Mouse (Mus musculus) kidney, adult 18-20 months (tissue): Measurements from ENCODE around the gene Psma3.
"Not testable (repeated sequence)": the region's sequence is repeated elsewhere in the genome, so short reads cannot be mapped to it uniquely, and the experiment has no call there.

ENCODE experiments used
- DNase-seq: peaks from one replicate; pipeline ENCODE4 v3.0.0; 2021

Psma3 gene

DNA sequence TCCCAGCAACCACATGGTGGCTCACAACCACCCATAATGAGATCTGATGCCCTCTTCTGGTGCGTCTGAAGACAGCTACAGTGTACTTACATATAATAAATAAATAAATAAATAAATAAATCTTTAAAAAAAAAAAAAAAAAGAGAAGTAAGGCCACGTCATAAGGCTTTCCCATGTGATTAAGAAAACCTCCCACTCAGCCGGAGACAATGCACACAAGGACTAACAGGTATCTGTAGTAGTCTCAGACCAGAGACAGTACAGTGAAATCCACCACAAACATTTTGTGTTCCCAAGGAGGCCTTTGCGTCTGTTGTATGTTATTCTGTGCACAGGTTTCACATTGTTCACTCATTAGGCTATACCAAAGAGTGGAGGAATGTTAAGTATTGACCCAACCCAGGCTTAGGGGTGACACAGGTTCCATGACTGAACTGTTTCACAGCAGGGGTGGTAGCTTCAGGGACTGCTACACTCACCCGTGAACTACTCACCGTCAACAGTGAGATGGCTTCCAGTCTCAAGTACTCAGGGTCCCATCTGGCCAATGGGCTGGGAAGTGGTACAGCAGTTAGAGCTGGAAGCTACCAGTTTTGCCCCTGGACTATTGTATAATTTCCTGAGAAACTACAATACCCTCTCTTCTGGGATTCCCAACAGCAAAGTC, 29.5 kb downstream of the Psma3 start:
- no peak for DNase-seq

DNA sequence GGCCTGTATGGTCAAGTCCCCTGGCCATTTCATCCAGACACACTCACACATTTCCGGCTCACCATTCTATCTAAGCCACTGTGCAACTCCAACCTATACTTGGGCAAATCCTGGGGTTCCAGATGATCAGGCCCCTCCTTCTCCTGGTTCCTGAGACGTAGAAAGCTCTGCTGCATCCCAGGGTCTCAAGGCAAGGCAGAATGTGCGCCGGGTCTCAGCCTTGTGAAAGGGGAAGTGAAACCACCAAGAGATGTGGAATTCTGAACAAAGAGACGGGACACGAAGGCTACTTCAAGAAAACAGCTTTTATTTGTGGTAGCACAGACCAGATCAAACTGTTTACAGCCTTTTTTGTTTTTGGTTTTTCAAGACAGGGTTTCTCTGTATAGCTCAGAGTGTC, 31.7 kb downstream of the Psma3 start:
- DNase-seq, result no peak

DNA sequence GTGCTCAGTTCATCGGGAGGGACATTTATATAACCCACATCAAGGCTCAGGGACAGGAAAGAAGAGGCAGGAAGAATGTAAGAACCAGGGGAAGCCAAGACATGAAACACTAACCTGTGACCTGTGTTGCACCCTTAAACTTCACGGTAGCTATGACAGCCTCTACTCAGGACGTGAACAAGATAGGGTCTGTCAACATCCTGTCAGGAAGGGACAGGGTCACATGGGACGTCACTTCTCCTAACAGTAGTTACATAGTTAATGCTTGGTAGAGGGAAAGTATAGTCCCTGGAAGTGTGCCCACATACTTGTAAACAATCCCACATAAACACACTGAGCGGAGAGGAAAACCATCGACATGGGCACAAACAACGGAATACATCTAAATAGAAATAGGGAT, 32.5 kb downstream of the Psma3 start:
- no peak for DNase-seq

DNA sequence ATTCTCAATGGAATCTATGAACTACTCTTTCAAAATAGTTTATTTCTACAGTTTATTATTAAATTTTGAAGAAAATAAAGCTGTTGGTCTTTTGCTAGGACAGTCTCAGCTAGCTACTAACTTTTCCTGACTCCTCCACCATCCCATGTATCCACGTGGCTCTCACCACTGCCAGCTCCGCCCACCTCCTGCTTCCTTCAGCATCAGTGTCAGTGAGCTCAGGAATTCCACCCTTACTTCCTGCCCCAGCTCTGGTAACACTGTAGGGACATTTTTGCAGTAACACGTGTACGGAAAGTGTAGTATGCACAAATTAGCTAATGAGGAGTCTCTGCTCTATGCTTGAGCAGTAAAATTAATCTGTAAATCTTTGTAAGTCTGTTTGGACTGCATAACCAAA, 35.3 kb downstream of the Psma3 start:
- DNase-seq, result peak; percentile 51

DNA sequence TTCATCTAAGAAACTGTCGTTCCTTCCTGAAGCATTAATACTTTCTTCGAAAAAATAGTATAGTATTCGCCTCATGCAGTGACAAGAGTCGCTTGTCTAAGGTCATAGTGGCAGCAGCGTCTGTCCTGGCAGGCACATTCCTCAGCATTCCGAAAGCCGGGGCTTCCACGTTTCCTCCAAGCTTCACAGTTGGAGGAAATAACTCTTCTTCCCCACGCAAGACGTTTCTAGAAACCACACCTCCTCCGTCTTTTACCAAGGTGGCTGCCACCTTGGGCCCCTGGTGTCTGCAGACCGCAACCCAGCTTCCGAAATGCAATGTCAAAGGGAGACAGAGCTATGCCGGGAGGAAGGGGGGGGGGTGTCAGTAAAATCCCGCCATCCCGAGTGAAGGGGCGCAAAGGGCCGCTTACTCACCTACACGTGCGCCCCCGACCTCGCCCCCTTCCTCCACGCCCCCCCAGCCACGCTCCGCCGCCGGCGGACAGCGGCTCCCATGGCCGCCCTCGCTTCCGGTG, 40.5 kb downstream of the Psma3 start:
- no peak for DNase-seq

DNA sequence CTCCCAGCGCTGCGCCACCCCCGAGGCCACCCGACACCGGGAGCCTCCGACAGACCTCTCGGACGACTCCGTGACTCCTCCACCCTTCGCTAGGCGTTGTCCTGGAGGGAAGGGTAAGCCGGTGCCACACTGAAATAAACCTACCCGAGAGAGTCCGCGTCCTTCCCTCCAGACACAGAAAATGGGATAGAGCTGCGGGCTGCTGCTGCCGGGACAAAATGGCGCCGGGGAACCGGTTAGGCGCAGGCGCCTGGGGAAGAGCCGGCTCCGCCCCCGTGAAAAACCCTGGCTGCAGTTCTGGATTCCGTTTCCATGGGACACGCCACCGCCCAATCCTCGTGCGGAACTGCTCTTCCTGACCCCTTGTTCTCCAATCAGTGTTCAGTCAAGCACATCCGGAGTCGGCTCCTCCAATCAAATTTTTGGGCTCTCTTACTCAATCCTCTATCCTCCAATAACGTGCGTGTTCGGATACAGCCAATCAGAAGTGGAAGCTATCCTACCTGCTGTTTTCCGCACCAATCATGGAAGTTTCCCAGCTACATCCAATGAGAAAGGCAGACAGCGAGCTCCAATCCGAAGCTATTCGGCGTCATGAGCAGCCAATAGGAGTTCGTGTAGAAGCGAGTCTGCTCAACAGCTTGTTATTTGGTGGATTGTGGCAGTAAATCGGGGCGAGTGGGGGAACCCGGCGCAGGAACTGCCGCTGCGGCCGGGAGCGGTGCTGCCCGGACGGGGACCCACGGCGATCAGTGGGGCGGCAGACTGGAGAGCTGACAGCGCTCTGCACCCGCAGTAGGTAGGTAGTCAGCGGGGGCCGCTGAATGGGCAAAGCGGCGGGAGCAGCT, 41.2 kb downstream of the Psma3 start, which contains the start of gene Arid4a:
TSS of gene Arid4a (plus strand) at position 628 of the 848 bp plus-strand sequence.
- DNase-seq, result peak; percentile 95

DNA sequence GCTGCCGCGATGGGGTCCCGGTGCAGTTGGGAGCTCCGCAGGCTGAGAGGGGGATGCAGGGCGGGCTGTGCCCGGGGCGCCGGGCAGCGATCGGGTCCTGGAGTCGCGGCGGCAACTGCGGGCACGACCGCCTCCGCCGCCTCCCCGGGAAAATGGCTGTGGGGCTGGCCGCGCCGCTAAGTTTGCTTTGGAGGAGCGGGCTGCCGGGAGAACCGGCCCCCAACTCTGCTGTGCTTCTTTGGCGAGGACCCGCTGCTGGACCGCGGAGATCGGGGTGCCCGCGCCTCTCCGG, 41.7 kb downstream of the Psma3 start:
- DNase-seq, result no peak

DNA sequence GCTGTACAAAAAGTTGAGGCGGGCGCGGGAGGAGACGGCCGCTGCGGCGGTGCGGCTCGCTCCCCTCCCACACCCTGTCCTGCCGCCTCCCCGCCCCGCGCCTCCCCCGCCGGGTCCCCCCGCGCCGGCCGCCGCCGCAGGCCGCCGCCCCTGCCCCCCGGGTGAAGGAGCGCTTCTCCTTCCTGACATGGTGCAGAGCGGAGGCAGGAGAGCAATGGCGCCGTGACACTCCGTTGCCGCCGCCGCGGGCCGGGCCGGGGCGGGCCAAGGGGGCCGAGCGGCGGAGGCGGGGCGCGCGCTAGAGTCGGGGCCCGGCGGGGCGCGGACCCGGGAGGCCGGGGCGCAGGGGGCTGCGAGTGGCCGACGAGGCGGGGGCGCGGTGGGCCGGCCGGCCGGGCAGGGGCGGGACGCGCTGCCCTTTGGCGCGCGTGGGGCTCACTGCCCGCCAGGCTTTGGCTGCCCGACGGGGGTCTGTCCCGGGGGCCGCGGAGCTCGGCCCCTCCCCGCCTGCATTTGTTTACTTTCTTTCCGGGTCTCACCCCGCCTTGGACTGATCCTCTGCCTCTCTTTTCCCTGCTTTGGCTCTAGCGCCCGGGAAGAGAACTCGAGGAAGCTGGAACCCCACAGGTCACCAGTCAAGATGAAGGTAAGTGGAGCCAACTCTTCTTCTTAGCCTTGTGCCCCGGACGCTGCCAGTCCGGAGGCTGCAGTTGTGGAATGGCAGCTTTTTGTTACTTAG, 42.3 kb downstream of the Psma3 start:
- peak; percentile 67 for DNase-seq

DNA sequence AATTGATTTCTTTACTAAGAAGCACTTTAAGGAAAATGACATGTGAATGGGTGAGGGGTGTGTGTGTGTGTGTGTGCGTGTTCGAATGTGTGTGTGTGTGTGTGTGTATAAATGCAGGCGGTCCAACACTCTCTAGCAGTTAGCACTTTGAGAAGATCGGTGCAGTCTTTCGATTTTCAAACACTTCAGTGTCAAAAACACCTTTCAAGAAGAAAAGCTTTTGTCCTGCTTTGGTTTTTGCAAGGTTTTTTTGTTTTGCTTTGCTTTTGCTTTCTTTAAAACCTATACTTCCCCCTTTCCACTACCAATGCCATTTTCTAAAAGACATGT, 42.8 kb downstream of the Psma3 start:
- no peak for DNase-seq

DNA sequence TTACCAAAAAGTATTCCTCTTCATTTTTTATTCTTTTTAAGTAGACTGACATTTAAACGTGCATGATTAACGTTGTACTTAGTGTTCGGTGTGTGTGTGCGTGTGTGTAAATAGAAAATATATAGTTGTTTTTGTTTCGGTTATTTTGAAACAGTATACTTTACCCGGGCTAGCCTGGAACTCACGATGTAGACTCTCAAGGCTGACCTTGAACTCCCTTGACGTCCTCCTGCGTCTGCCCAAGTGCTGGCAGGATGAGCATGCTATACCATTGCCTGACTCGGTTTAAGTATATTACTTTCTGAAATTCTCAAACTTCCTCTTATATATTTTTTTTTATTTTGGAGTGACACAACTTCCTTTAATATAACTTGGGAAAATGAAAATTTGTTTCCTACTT, 43.4 kb downstream of the Psma3 start:
- DNase-seq, result no peak

DNA sequence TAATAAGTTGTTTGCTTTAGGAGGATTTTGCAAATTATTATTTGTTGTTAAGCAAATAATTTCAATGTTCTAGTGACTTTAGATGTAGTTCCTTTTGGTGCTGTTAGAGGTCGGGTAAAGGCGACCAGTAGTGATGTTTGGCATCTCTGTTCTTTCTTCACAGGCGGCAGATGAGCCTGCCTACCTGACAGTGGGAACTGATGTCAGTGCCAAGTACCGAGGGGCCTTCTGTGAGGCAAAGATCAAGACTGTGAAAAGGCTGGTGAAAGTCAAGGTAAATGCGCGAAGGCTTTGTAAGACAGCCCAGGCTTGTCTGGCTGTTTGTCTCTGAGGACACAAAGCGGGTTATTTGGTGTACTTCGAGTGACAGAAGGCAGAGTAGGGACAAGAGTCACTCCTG, 44.8 kb downstream of the Psma3 start:
- no peak for DNase-seq

DNA sequence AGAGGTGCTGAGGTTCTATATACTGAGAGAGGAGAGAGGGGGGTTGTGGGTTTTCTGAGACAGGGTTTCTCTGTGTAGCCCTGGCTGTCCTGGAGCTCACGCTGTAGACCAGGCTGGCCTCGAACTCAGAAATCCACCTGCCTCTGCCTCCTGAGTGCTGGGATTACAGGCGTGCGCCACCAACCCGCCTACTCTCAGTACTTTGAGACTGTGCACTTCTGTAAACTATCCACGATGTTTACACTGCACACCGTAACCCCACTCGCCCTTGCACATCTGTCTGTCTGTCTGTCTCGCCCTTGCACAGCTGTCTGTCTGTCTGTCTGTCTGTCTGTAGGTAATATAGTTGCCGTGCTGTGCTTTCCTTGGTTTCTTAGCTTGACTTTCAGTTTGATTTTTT, 50.0 kb downstream of the Psma3 start:
- DNase-seq, result no peak

DNA sequence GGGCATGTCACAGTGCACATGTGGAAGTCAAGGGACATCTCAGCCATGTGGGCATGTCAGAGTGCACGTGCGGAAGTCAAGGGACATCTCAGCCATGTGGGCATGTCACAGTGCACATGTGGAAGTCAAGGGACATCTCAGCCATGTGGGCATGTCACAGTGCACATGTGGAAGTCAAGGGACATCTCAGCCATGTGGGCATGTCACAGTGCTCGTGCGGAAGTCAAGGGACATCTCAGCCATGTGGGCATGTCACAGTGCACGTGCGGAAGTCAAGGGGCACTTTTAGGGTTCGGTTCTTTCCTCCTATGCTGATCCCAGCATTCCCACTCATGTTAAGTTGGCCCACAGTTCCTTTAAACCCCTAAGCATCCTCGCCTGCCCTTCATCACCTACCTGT, 53.8 kb downstream of the Psma3 start:
- not testable (repeated sequence) for DNase-seq

DNA sequence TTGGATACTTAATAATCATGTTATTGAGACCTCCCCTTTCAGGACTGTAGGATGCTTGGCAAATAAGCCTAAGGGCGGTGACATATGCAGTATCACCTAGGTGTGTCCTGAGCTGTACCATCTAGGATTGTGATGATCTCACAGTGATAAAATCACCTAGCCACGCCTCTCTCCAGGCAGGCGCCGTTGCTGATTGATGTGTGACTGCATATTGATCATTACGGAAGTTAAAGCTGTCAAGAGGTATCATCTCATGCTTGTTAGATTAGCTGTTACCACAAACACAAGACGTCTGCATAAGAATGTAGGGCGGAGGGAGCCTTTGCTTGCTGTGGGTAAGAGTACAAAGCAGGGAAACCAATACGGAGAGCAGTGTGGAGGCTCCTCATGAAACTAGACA, 55.8 kb downstream of the Psma3 start:
- DNase-seq, result no peak

DNA sequence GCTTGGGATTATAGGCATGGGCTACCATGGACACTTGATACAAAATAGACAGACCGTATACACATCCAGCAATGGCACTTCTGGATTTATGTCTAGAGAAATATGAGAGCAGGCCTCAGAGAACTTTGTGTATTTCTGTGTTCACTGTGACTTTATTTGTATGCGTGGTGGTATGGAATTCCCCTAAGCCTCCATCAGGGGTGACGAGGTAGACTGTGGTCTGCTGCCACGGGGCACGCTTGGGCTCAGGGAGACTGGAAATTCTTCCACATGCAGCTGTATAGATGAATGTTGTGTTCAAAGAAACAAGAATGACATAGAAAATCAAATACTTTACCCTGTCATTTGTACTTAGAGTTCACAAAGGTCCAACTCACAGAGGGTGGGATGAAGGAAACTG, 56.3 kb downstream of the Psma3 start:
- no peak for DNase-seq

DNA sequence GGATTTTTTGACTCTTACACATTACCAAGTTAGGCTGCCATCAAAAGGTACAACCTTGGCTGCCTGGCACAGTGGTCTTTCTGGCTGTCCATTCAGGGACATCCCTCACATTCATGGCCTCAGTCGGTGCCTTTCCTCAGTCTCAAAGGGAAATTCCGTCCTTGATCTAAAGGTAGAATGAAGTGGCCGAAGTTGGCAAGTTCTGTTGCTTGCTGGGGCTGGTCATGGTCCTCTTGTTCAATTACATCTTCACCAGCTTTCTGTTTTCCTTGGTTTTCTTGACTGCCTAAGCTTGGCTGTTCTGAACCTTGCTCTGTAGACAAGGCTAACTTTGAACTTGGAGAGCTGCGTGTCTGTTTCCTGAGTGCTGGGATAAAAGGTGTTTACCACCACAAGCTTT, 61.4 kb downstream of the Psma3 start:
- DNase-seq, result no peak

DNA sequence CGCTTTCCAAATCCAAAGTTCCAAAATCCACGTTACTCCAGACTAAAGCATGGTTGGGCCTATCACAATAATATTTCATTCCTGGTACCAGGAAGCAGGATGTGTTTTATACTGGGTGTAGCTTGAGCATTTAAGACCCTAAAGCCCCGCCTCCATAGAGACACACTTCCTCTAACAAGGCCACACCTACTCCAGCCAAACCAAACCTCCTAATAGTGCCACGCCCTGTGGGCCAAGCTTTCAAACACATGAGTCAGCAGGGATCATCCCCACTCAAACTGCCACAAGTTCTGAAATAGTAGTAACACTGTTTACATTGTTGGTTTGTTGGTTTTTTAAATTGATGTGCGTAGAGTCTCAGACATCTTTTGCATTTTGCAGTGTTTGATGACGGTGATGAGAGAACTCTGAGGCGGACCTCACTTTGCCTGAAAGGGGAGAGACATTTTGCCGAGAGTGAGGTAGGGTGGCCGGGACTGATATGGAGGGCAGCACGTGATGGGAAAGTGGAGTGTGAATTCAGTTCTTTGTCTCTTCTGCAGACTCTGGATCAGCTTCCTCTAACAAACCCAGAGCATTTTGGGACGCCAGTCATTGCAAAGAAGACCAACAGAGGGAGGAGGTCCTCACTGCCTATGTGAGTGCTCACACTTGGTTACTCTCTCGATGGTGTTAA, 62.4 kb downstream of the Psma3 start:
- no peak for DNase-seq

DNA sequence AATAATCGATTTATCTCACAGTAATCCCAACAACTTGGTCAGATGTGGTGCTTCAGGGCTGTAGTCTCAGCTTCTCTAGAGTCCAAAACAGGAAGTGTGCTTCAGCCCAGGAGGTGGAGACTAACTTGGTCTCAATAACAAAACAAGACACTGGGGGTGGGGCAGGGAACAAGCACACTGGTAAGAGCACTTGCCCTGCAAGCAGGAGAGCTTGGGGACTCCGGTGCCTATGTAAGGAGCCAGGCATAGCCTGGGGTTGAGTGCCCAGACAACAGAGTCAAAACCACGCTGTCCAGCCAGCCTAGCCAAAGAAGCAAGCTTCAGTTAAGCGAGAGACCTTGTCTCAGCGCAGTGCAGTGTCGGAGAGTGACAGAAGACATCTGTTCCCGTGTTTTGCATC, 66.0 kb downstream of the Psma3 start:
- peak; percentile 56 for DNase-seq

DNA sequence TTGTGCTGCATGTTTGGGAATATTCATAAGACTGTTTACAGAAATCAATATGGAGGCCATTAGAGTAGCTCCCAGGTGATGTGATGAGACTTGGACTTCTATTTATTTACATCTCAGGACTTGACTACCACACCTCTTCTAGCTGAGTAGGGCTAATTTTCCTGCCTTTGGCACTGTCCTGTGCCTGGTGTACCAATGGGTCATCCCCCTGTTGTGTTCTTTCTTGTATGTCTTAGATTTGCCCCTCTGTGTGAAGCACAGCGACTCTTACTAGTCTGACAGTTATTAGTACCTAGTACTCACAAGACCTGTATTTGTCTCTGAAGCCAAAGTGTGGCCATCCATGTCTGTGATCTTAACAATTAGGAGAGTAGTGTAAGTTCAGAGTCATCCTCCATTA, 68.0 kb downstream of the Psma3 start:
- no peak for DNase-seq

DNA sequence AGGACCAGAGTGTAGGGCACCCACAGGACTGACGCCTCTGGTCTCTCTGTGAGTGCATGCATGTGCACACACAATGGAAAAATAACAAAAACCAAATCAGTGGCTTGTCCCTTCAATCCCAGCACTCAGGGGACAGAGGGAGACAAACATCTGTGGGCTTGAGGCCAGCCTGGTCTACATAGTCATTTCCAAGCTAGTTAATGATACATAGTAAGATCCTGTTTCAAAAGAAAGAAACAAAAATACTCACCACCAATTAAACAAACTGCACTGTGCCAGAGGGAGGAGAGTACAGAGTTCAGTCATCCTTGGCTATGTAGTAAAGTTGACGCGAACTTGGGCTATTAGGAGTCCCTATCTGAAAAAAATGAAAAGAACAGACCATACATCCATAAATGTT, 69.2 kb downstream of the Psma3 start:
- DNase-seq, result peak; percentile 58

DNA sequence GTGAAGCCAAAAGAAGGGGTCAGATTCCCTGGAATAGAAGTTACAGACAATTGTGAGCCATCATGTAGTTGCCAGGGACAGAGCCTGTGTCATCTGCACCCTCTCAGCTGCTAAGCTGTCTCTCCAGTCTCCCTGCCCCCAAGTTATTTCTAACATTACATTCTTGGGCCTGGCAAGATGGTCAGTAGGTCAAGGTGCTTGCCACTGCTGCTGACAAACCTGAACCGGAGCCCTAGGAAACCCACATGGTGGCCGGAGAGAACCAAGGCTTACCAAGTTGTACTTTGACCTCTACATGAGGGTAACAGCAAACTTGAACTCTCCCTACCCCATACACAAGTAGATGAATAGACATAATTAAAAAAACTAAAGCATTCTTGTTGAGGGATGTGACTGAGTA, 70.1 kb downstream of the Psma3 start:
- DNase-seq, result peak; percentile 45
